Mouse (Mus musculus): ENCODE data around the gene Ncdn. TPM values are rescaled to one million over a fixed set of nuclear protein-coding genes. Genes with fewer than 3 reads are reported as not detected.

The Ncdn gene
- total RNA-seq, 1 experiment: 25.8 TPM

DNA sequence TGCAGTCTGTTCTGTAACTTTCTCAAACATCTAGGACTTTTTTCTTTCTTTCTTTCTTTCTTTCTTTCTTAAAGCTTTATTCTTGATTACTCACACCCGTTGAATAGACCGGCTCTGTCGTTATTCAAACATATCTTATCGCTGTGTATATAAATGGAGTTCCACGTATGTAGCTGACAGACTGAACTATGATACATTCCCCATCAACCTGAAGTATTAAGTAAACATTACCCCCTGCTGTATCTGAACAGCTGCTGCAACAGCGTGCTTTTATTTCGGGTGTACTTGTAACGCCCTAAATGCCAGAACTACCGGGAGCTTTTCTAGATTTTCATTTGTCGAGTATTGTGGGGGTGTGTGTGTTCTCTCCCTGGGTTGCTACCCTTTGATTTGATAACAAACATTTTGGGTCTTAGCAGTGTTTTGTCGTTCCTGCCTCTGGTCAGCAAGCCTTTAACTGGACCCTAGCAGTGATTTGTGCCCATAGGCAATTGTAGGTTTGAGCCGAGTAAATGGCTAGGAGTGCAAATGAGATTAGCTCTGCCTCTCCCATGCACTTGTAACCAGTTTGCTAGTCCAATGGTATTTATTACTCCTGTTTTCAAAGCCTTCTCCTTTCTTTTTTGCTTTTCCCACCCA lies 1.6 kb upstream of the Ncdn start:
- in situ Hi-C loops (cut with MboI; ENCODE audit: low sequenced_read_pairs in 2 of 2, unreplicated experiment in 2 of 2): no loop called here
- no peak overlapping the region for H3K27ac ChIP-seq (ENCODE audit: insufficient read depth, low read depth, low read length, poor library complexity, severe bottlenecking)
- H3K9me3 ChIP-seq (ENCODE audit: control insufficient read depth, insufficient read depth, low read depth, low read length): no peaks in the 10 kb centered on the region
- no peak for DNase-seq (ENCODE audit: low read depth, low spot score)
- no peak overlapping the region for H3K9ac ChIP-seq (ENCODE audit: insufficient read depth, low read depth, low read length, poor library complexity, severe bottlenecking)
- no peak for TF ChIP-seq HCFC1 (IDR thresholded peaks at IDR 0.05; ENCODE audit: borderline replicate concordance, insufficient read depth, low read length)
- H3K4me3 ChIP-seq (ENCODE audit: insufficient read depth in 1 of 2, low read depth in 1 of 2, low read length in 2 of 2, poor library complexity in 1 of 2, severe bottlenecking in 1 of 2): peak overlapping the region in 1 of 2 experiments; percentile 76; a peak in 1 of 4 replicates
- H3K4me1 ChIP-seq (ENCODE audit: control insufficient read depth in 2 of 2, insufficient read depth in 2 of 2, low read length in 2 of 2, poor library complexity in 1 of 2): peaks cover 0 to 7% of the 10 kb centered on the region in 2 experiments; a peak in 1 of 4 replicates
- peaks cover 4% of the 10 kb centered on the region; the same call in 1 of the 2 replicates for H3K36me3 ChIP-seq (ENCODE audit: control insufficient read depth, insufficient read depth, low read length, poor library complexity, severe bottlenecking)

DNA sequence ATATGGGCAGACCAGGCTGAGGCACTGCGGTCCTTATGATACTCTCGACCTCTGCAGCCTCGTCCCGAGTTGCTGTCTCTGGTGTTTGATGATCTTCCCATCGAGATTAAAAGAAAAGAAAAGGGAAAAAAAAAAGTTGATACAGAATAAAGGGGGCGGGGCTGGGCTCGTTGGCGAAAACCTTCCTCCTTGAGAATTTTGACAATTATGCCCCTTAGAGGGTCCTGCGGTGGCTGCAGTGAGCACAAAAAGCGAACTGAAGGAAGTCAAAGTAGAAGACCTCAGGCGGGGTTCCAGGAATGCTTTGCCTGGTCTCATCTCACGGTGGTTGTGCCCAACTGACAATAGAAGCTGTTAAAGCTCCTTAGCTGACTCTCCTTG lies 983 bp upstream of the Ncdn start:
- peak overlapping the region; percentile 76 to 78 for H3K4me3 ChIP-seq (ENCODE audit: insufficient read depth in 1 of 2, low read depth in 1 of 2, low read length in 2 of 2, poor library complexity in 1 of 2, severe bottlenecking in 1 of 2)
- no peak for DNase-seq (ENCODE audit: low read depth, low spot score)
- H3K9me3 ChIP-seq (ENCODE audit: control insufficient read depth, insufficient read depth, low read depth, low read length): no peaks in the 10 kb centered on the region
- H3K4me1 ChIP-seq (ENCODE audit: control insufficient read depth in 2 of 2, insufficient read depth in 2 of 2, low read length in 2 of 2, poor library complexity in 1 of 2): peaks cover 0 to 7% of the 10 kb centered on the region in 2 experiments; a peak in 1 of 4 replicates
- H3K9ac ChIP-seq (ENCODE audit: insufficient read depth, low read depth, low read length, poor library complexity, severe bottlenecking): peak overlapping the region; percentile 60; the same call in 1 of the 2 replicates
- H3K27ac ChIP-seq (ENCODE audit: insufficient read depth, low read depth, low read length, poor library complexity, severe bottlenecking): no peak overlapping the region
- in situ Hi-C loops (cut with MboI; ENCODE audit: low sequenced_read_pairs in 2 of 2, unreplicated experiment in 2 of 2): no loop called here
- H3K36me3 ChIP-seq (ENCODE audit: control insufficient read depth, insufficient read depth, low read length, poor library complexity, severe bottlenecking): peaks cover 9% of the 10 kb centered on the region; the same call in 1 of the 2 replicates
- TF ChIP-seq CHD2 (IDR thresholded peaks at IDR 0.05; ENCODE audit: low read depth, low read length) (no peak), ZC3H11A (IDR thresholded peaks at IDR 0.05; ENCODE audit: borderline replicate concordance, low read depth, low read length) (no peak), ZNF384 (IDR thresholded peaks at IDR 0.05; ENCODE audit: low read depth, low read length) (no peak), HCFC1 (IDR thresholded peaks at IDR 0.05; ENCODE audit: borderline replicate concordance, insufficient read depth, low read length) (no peak), MAFK (IDR thresholded peaks at IDR 0.05; ENCODE audit: insufficient read depth, low read depth, low read length) (no peak)

DNA sequence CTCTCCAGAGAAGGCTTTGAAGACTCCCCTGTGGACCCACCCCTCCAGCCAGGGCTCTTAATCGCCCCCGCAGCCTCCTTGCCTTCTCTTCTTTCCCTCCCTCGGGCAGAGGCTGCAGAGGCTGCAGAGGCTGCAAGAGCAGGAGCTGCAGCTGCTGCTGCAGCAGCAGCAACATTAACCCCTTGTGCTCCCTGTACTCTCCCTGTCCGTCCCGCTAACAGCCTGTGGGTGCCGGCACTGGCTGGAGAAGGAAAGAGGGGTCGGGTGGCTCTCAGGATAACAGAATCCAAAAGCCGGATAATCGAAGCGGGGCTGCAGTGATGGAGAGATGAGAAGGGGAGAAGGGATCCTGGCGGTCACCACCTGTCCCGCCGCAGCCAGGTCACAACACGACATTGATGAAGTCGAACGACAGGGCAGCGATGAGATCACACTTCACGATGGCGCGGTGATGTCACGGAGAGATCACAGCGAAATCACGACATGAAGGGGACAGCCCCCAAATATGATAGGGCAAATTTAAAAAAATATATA lies 563 bp downstream of the Ncdn start:
- H3K4me1 ChIP-seq (ENCODE audit: control insufficient read depth in 2 of 2, insufficient read depth in 2 of 2, low read length in 2 of 2, poor library complexity in 1 of 2): peaks cover 0 to 7% of the 10 kb centered on the region in 2 experiments; a peak in 1 of 4 replicates
- DNase-seq (ENCODE audit: low read depth, low spot score): no peak
- H3K27ac ChIP-seq (ENCODE audit: insufficient read depth, low read depth, low read length, poor library complexity, severe bottlenecking): no peak overlapping the region
- no peak for TF ChIP-seq MAFK (IDR thresholded peaks at IDR 0.05; ENCODE audit: insufficient read depth, low read depth, low read length)
- peaks cover 15% of the 10 kb centered on the region for H3K36me3 ChIP-seq (ENCODE audit: control insufficient read depth, insufficient read depth, low read length, poor library complexity, severe bottlenecking)
- no peaks in the 10 kb centered on the region for H3K9me3 ChIP-seq (ENCODE audit: control insufficient read depth, insufficient read depth, low read depth, low read length)
- peak overlapping the region; percentile 76 to 78 for H3K4me3 ChIP-seq (ENCODE audit: insufficient read depth in 1 of 2, low read depth in 1 of 2, low read length in 2 of 2, poor library complexity in 1 of 2, severe bottlenecking in 1 of 2)
- H3K9ac ChIP-seq (ENCODE audit: insufficient read depth, low read depth, low read length, poor library complexity, severe bottlenecking): peak overlapping the region; percentile 86
- in situ Hi-C loops (cut with MboI; ENCODE audit: low sequenced_read_pairs in 2 of 2, unreplicated experiment in 2 of 2): no loop called here

DNA sequence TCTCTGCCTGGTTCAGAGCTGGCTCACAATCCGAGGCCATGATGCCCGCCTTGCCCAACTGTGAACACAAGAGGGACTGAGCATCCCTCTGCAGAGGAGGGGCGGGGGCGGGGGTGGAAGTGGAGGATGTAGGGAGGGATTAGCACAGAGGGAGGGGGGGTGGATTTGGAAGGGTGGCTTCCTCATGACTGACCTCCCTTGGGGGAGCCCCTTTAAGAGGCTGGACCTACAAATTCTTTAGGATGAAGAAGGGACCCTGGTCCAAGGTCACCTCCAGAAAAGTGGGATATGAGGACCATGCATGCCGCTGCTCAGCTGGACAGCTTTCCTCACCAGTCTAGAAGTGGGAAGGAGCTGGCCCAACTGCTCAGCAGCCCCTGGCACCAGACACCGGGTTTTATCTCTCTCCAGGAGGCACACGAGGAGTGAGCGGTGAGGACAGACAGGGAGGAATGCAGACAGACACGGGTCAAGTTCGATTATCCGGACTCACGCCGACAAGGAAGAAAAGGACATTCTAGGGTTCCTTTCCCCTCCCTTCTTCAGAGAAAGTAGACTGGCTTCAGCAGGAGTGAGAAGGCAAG lies 1.1 kb downstream of the Ncdn start:
- Histone ChIP-seq H3K9ac (ENCODE audit: insufficient read depth, low read depth, low read length, poor library complexity, severe bottlenecking) (peak overlapping the region; percentile 86; the same call in 1 of the 2 replicates), H3K4me3 (ENCODE audit: insufficient read depth in 1 of 2, low read depth in 1 of 2, low read length in 2 of 2, poor library complexity in 1 of 2, severe bottlenecking in 1 of 2) (peak overlapping the region; percentile 76 to 78), H3K9me3 (ENCODE audit: control insufficient read depth, insufficient read depth, low read depth, low read length) (no peaks in the 10 kb centered on the region), H3K36me3 (ENCODE audit: control insufficient read depth, insufficient read depth, low read length, poor library complexity, severe bottlenecking) (peaks cover 15% of the 10 kb centered on the region), H3K4me1 (ENCODE audit: control insufficient read depth in 2 of 2, insufficient read depth in 2 of 2, low read length in 2 of 2, poor library complexity in 1 of 2) (peaks cover 0 to 7% of the 10 kb centered on the region in 2 experiments; a peak in 1 of 4 replicates), H3K27ac (ENCODE audit: insufficient read depth, low read depth, low read length, poor library complexity, severe bottlenecking) (no peak overlapping the region)
- in situ Hi-C loops (cut with MboI; ENCODE audit: low sequenced_read_pairs in 2 of 2, unreplicated experiment in 2 of 2): no loop called here
- TF ChIP-seq ZNF384 (IDR thresholded peaks at IDR 0.05; ENCODE audit: low read depth, low read length) (no peak), MAFK (IDR thresholded peaks at IDR 0.05; ENCODE audit: insufficient read depth, low read depth, low read length) (no peak), CHD2 (IDR thresholded peaks at IDR 0.05; ENCODE audit: low read depth, low read length) (no peak)
- DNase-seq (ENCODE audit: low read depth, low spot score): no peak

Measured in ES-E14 (cell line).